Mouse (Mus musculus) bone marrow, adult 2 months (tissue): ENCODE measurements around the gene Rgs6.

ENCODE experiments used
- CTCF ChIP-seq: fragments of 200-500 bp; IDR thresholded peaks from 2 replicates; pipeline ENCODE4 v1.5.1; 2011; ENCODE audit warnings: low read length, control low read depth; ENCODE audit not compliant: control insufficient read depth, insufficient read depth
- POLR2A ChIP-seq: fragments of 200-500 bp; IDR thresholded peaks from 2 replicates; pipeline ENCODE4 v1.6.1; 2011; ENCODE audit warnings: low read depth, mild to moderate bottlenecking, control low read depth, low read length, borderline replicate concordance; ENCODE audit not compliant: control insufficient read depth

DNA sequence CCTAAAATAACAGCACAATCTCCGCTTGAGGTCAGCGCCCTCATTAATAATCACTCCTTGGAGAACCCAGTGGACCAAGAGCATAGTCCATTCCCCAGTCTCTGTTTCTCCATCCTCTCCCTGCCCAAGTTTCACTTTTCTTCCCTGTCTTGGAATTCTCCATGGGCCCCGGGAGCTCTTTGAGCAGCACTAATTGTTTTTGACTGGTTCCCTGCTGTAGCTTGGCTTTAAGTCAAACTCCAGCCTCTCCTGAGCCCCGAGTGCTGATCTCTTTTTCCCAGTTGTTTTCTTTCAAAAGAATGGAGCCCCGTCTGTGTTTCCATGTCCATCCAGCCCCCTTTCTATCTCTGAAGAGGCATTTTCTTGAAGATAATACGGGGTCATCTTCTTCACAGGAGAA, 12.3 kb downstream of the Rgs6 start:
- no peak for TF ChIP-seq POLR2A
- TF ChIP-seq CTCF: no peak
